Mouse (Mus musculus) cortical plate, adult 2 months (tissue): ENCODE data around the gene Tmem120b. TPM values are rescaled to one million over a fixed set of nuclear protein-coding genes. Genes with fewer than 3 reads are reported as not detected.

Experiments used
- H3K27ac ChIP-seq: fragments of 200-500 bp; 2 replicates; pipeline ENCODE4 v1.5.1; 2012; ENCODE audit warnings: low read length, control low read depth, inconsistent platforms; ENCODE audit not compliant: insufficient read depth
- H3K4me1 ChIP-seq: fragments of 200-500 bp; 2 replicates; pipeline ENCODE4 v1.6.1; 2011; ENCODE audit warnings: low read length; ENCODE audit not compliant: control insufficient read depth, insufficient read depth
- H3K4me3 ChIP-seq: fragments of 200-500 bp; 2 replicates; pipeline ENCODE4 v1.5.1; 2011; ENCODE audit warnings: mild to moderate bottlenecking, low read length, control low read depth; ENCODE audit not compliant: insufficient read depth
- CTCF ChIP-seq: fragments of 200-500 bp; IDR thresholded peaks from 2 replicates; pipeline ENCODE4 v1.5.1; 2011; ENCODE audit warnings: mild to moderate bottlenecking, control low read depth, low read length; ENCODE audit not compliant: insufficient read depth; ENCODE audit errors: extremely low read depth
- POLR2A ChIP-seq: fragments of 200-500 bp; IDR thresholded peaks from 2 replicates; pipeline ENCODE4 v1.6.1; 2011; ENCODE audit warnings: mild to moderate bottlenecking, low read length, control low read depth; ENCODE audit not compliant: insufficient read depth; ENCODE audit errors: extremely low read depth
- polyA plus RNA-seq: library from polyadenylated mRNA; depleted of rRNA; stranded (reverse); fragments of >200 nt; gene quantifications from 2 replicates; pipeline ENCODE4 v1.2.3, GENCODE M21; 2012

Tmem120b gene
- polyA plus RNA-seq, 1 experiment, result 10.7 TPM

- Histone ChIP-seq H3K27ac (no peak overlapping the region), H3K4me1 (peaks cover 2% of the 10 kb centered on the region), H3K4me3 (no peak overlapping the region)
- TF ChIP-seq CTCF (no peak), POLR2A (no peak)
Measured at GRCm38 (mm10) chr5:123125638-123126406, 57.6 kb downstream of the Tmem120b start.

- H3K4me1 ChIP-seq, result peaks cover 2% of the 10 kb centered on the region
- H3K4me3 ChIP-seq, result no peak overlapping the region
- TF ChIP-seq POLR2A (no peak), CTCF (no peak)
- no peak overlapping the region for H3K27ac ChIP-seq
Measured at GRCm38 (mm10) chr5:123127031-123127430, 58.8 kb downstream of the Tmem120b start.

GRCm38 (mm10) chr5:123128426-123129169, 60.4 kb downstream of the Tmem120b start:
- no peak overlapping the region for H3K27ac ChIP-seq
- TF ChIP-seq POLR2A, result no peak
- no peak for TF ChIP-seq CTCF
- no peak overlapping the region for H3K4me3 ChIP-seq
- H3K4me1 ChIP-seq, result peaks cover 2% of the 10 kb centered on the region

GRCm38 (mm10) chr5:123129170-123129757, 61.0 kb downstream of the Tmem120b start:
- Histone ChIP-seq H3K4me1 (peaks cover 2% of the 10 kb centered on the region), H3K4me3 (no peak overlapping the region), H3K27ac (no peak overlapping the region)
- TF ChIP-seq POLR2A (no peak), CTCF (no peak)

- Histone ChIP-seq H3K4me3 (peak overlapping the region; percentile 93; the same call in 1 of the 2 replicates), H3K4me1 (peaks cover 4% of the 10 kb centered on the region), H3K27ac (no peak overlapping the region)
- TF ChIP-seq POLR2A (no peak), CTCF (no peak)
Measured at GRCm38 (mm10) chr5:123130030-123130813, 62.0 kb downstream of the Tmem120b start.

- H3K4me3 ChIP-seq, result peak overlapping the region; percentile 93; the same call in 1 of the 2 replicates
- H3K27ac ChIP-seq, result no peak overlapping the region
- TF ChIP-seq CTCF, result no peak
- TF ChIP-seq POLR2A, result no peak
- H3K4me1 ChIP-seq, result peaks cover 7% of the 10 kb centered on the region
Measured at GRCm38 (mm10) chr5:123130814-123131148, 62.6 kb downstream of the Tmem120b start.

GRCm38 (mm10) chr5:123132308-123133071, 64.3 kb downstream of the Tmem120b start, which contains the start of gene Rhof:
Gene Rhof (minus strand): TSS chr5:123132692.
- Histone ChIP-seq H3K4me1 (peaks cover 11% of the 10 kb centered on the region), H3K4me3 (peak within 1 kb of the TSS; percentile 93), H3K27ac (peak within 1 kb of the TSS; percentile 69)
- peak; percentile 83 for TF ChIP-seq POLR2A
- peak; percentile 72 for TF ChIP-seq CTCF

- TF ChIP-seq POLR2A (0 out of 2 replicates have a peak, but pooled peaks have one; percentile 12), CTCF (peak; percentile 98)
- H3K27ac ChIP-seq, result no peak overlapping the region
- H3K4me1 ChIP-seq, result peaks cover 13% of the 10 kb centered on the region
- H3K4me3 ChIP-seq, result peak overlapping the region; percentile 93; the same call in 1 of the 2 replicates
Measured at GRCm38 (mm10) chr5:123133083-123133783, 65.0 kb downstream of the Tmem120b start.
